Mouse (Mus musculus): ENCODE data around the gene Zfp369. TPM values are rescaled to one million over a fixed set of nuclear protein-coding genes. Genes with fewer than 3 reads are reported as not detected.

Gene Zfp369
- polyA plus RNA-seq (2015; fragmentation: Nextera tagmentation; extraction: Ambion mirVana): 5.4 and 5.6 TPM in 2 replicates

DNA sequence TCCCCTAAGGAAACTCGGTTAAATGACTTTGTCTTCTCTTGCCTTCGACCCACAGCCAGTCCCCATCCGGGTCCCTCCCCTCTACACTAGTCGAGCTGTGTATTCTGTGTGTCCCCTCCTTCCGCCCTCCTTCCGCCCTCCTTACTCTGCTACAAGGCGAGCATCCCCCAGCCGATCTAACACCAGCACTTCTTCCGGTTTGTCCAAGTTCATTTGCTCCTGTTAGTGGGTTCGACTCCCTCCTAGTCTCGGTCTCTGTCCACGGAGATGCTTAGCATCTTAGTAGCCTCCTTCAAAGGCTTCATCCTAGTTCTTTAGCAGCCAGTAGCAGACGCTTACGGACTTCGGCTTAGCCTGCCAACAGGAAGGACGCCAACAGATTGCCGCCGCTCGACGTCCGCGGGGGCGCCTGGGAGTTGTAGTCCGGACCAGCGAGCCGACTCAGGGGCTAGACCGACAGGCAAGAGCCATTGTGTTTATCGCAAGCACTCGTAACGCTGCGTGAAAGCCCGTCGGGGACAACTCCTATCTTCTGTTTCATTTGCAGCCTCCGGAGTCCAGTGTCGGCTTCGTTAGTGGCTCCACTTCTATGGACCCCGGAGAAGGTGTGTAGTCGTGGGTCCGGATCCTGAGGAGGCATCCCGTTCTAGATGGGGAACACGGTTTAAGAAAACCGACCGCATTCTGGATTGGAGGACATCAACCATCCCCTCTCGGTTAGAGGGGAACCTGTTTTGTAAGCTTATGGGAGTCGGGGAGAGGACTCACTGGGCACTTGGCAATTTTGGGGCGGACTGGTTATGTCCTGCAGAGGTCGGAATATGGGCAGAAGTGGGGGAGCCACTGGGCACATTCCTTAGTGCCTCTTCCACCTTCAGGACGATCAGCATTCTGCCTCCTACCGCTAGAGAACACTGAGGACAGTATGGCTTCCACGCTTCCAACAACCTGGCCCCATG, at the start of gene Zfp369:
Gene Zfp369 (plus strand): TSS at position 432 of the 959 bp plus-strand sequence.
- WGBS: under 1% methylated on average over 50 of the region's 50 CpGs
- peak within 1 kb of the TSS; percentile 63 for H3K9ac ChIP-seq (ENCODE audit: low read depth, low read length)
- no peaks in the 10 kb centered on the region for H3K27me3 ChIP-seq (replicated peaks; ENCODE audit: control insufficient read depth, insufficient read depth, low read length)
- H3K4me3 ChIP-seq (ENCODE audit: low read depth, low read length): peak within 1 kb of the TSS; percentile 81
- ATAC-seq: peak; percentile 100
- TF ChIP-seq CTCF (IDR thresholded peaks at IDR 0.05; ENCODE audit: low read depth): peak; percentile 51
- no peaks in the 10 kb centered on the region for H3K4me1 ChIP-seq (replicated peaks; ENCODE audit: control insufficient read depth, insufficient read depth, low read length)
- H3K36me3 ChIP-seq (ENCODE audit: control insufficient read depth, insufficient read depth): no peaks in the 10 kb centered on the region
- no peaks in the 10 kb centered on the region for H3K9me3 ChIP-seq (ENCODE audit: control insufficient read depth)
- peak within 1 kb of the TSS; percentile 79 for H3K4me2 ChIP-seq (replicated peaks; ENCODE audit: low read depth)
- peak within 1 kb of the TSS; percentile 85 for H3K27ac ChIP-seq (ENCODE audit: low read depth, low read length)

DNA sequence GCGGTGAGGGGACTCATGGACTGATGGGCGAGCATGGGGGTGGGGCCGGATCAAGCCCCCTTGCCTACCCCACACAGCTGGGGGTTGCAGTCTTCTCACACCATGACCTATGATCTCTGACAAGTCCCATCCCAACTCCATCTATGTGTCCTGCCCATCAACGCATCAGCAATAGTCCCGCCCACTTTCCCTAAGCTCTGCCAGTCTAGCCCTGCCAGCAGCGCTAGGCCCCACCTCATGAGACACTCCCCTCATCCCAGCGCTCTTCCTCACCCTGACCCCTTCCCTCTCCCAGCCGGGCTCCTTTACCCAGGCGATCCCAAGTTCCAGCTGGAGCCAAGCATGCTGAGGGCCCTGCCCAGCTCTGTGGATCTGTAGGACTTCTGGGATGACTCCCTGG, 41.4 kb upstream of the Zfp369 start:
- no peaks in the 10 kb centered on the region for H3K27me3 ChIP-seq (replicated peaks; ENCODE audit: control insufficient read depth, insufficient read depth, low read length)
- H3K4me2 ChIP-seq (replicated peaks; ENCODE audit: low read depth): no peak overlapping the region
- no peak for TF ChIP-seq CTCF (IDR thresholded peaks at IDR 0.05; ENCODE audit: low read depth)
- no peak for ATAC-seq
- no peak overlapping the region for H3K4me3 ChIP-seq (ENCODE audit: low read depth, low read length)
- no peak overlapping the region for H3K9ac ChIP-seq (ENCODE audit: low read depth, low read length)
- no peaks in the 10 kb centered on the region for H3K9me3 ChIP-seq (ENCODE audit: control insufficient read depth)
- H3K36me3 ChIP-seq (ENCODE audit: control insufficient read depth, insufficient read depth): no peaks in the 10 kb centered on the region
- no peak overlapping the region for H3K27ac ChIP-seq (ENCODE audit: low read depth, low read length)
- WGBS: 64% methylated on average over 9 of the region's 9 CpGs
- H3K4me1 ChIP-seq (replicated peaks; ENCODE audit: control insufficient read depth, insufficient read depth, low read length): 0 out of 2 replicates have a peak, but pooled peaks cover 9% of the 10 kb centered on the region

DNA sequence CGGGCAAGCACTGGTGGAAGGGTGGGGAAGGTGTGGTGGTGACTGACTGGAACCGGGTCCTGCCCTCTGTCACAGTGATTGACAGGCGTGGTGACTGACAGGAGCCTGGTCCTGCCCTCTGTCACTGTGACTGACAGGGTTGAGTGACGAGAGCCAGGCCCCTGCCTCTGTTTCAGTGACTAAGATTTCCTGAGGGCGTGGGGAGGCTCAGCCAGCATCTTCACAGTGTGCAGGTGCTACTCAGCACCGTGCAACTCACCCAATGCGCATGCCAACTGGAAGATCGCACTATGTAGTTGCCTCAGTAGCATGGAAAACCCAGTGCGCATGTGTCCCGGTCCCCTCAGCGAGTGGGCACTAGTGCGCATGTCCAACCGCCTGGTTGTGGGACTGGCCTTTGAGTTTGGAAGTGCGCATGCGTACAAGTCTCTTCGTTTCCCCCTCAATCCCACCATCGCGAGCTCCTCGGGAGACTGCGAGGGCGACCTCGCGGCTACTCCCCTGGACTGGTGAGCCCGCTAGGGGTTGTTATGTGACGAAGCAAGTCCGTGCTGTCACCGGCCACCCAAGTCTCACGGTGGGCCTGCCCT, 38.0 kb upstream of the Zfp369 start:
- WGBS: under 1% methylated on average over 28 of the region's 28 CpGs
- Histone ChIP-seq H3K9me3 (ENCODE audit: control insufficient read depth) (no peaks in the 10 kb centered on the region), H3K27ac (ENCODE audit: low read depth, low read length) (peak overlapping the region; percentile 91), H3K4me1 (replicated peaks; ENCODE audit: control insufficient read depth, insufficient read depth, low read length) (0 out of 2 replicates have a peak, but pooled peaks cover 10% of the 10 kb centered on the region), H3K9ac (ENCODE audit: low read depth, low read length) (peak overlapping the region; percentile 66), H3K4me3 (ENCODE audit: low read depth, low read length) (peak overlapping the region; percentile 87), H3K4me2 (replicated peaks; ENCODE audit: low read depth) (peak overlapping the region; percentile 98), H3K27me3 (replicated peaks; ENCODE audit: control insufficient read depth, insufficient read depth, low read length) (no peaks in the 10 kb centered on the region), H3K36me3 (ENCODE audit: control insufficient read depth, insufficient read depth) (no peaks in the 10 kb centered on the region)
- no peak for TF ChIP-seq CTCF (IDR thresholded peaks at IDR 0.05; ENCODE audit: low read depth)
- peak; percentile 93 for ATAC-seq

GRCm38 (mm10) chr13:65241099-65241626, 37.5 kb upstream of the Zfp369 start:
- Histone ChIP-seq H3K4me3 (ENCODE audit: low read depth, low read length) (peak overlapping the region; percentile 87), H3K9ac (ENCODE audit: low read depth, low read length) (peak overlapping the region; percentile 66), H3K27ac (ENCODE audit: low read depth, low read length) (peak overlapping the region; percentile 91), H3K4me2 (replicated peaks; ENCODE audit: low read depth) (peak overlapping the region; percentile 98), H3K36me3 (ENCODE audit: control insufficient read depth, insufficient read depth) (no peaks in the 10 kb centered on the region), H3K4me1 (replicated peaks; ENCODE audit: control insufficient read depth, insufficient read depth, low read length) (0 out of 2 replicates have a peak, but pooled peaks cover 10% of the 10 kb centered on the region), H3K27me3 (replicated peaks; ENCODE audit: control insufficient read depth, insufficient read depth, low read length) (no peaks in the 10 kb centered on the region), H3K9me3 (ENCODE audit: control insufficient read depth) (no peaks in the 10 kb centered on the region)
- under 1% methylated on average over 45 of the region's 45 CpGs for WGBS
- ATAC-seq: peak; percentile 87
- no peak for TF ChIP-seq CTCF (IDR thresholded peaks at IDR 0.05; ENCODE audit: low read depth)

- peak overlapping the region; percentile 87 for H3K4me3 ChIP-seq (ENCODE audit: low read depth, low read length)
- no peaks in the 10 kb centered on the region for H3K36me3 ChIP-seq (ENCODE audit: control insufficient read depth, insufficient read depth)
- WGBS: 3% methylated on average over 51 of the region's 51 CpGs
- H3K9ac ChIP-seq (ENCODE audit: low read depth, low read length): peak overlapping the region; percentile 66
- H3K27me3 ChIP-seq (replicated peaks; ENCODE audit: control insufficient read depth, insufficient read depth, low read length): no peaks in the 10 kb centered on the region
- peak overlapping the region; percentile 98 for H3K4me2 ChIP-seq (replicated peaks; ENCODE audit: low read depth)
- peak; percentile 28 for ATAC-seq
- H3K27ac ChIP-seq (ENCODE audit: low read depth, low read length): peak overlapping the region; percentile 91
- 0 out of 2 replicates have a peak, but pooled peaks cover 10% of the 10 kb centered on the region for H3K4me1 ChIP-seq (replicated peaks; ENCODE audit: control insufficient read depth, insufficient read depth, low read length)
- TF ChIP-seq CTCF (IDR thresholded peaks at IDR 0.05; ENCODE audit: low read depth): no peak
- no peaks in the 10 kb centered on the region for H3K9me3 ChIP-seq (ENCODE audit: control insufficient read depth)
Observed at GRCm38 (mm10) chr13:65241627-65242318, 36.8 kb upstream of the Zfp369 start.

Measured in intestine, postnatal 0 days (tissue).